Mouse (Mus musculus) limb, embryonic 11.5 days (tissue): ENCODE measurements around the gene Lce1e. TPM values are rescaled to one million over a fixed set of nuclear protein-coding genes. Genes with fewer than 3 reads are reported as not detected.
"Not testable (repeated sequence)": the region's sequence is repeated elsewhere in the genome, so short reads cannot be mapped to it uniquely, and the experiment has no call there.

Experiments
- ATAC-seq: fragments of 200-750 bp; cut with Nextera tagmentation; 2 replicates; pipeline ENCODE4 v1.8.0; 2017; ENCODE audit warnings: low read depth; ENCODE audit not compliant: insufficient number of reproducible peaks, low FRiP score, low TSS enrichment
- DNase-seq: peaks from one replicate; pipeline ENCODE4 v3.0.0-alpha.2; 2015; ENCODE audit warnings: low spot score
- H3K27ac ChIP-seq: fragments of 300-500 bp; sonication (generic); replicated peaks from 2 replicates; pipeline ENCODE4 v1.5.1; 2014; ENCODE audit warnings: low read depth, mild to moderate bottlenecking, low read length
- H3K27me3 ChIP-seq: fragments of 300-500 bp; sonication (generic); 2 replicates; pipeline ENCODE4 v1.6.1; 2014; ENCODE audit warnings: mild to moderate bottlenecking, low read length, mixed read lengths; ENCODE audit not compliant: control insufficient read depth, insufficient read depth
- H3K36me3 ChIP-seq: fragments of 300-500 bp; sonication (generic); 2 replicates; pipeline ENCODE4 v1.6.1; 2014; ENCODE audit warnings: mild to moderate bottlenecking, low read length, moderate library complexity, mixed read lengths; ENCODE audit not compliant: control insufficient read depth, insufficient read depth
- H3K4me1 ChIP-seq: fragments of 300-500 bp; sonication (generic); 2 replicates; pipeline ENCODE4 v1.6.1; 2014; ENCODE audit warnings: low read length, mixed read lengths; ENCODE audit not compliant: control insufficient read depth, insufficient read depth
- H3K4me2 ChIP-seq: fragments of 300-500 bp; sonication (generic); 2 replicates; pipeline ENCODE4 v1.6.1; 2014; ENCODE audit warnings: low read depth, mild to moderate bottlenecking, moderate library complexity; ENCODE audit not compliant: severe bottlenecking
- H3K4me3 ChIP-seq: fragments of 300-500 bp; sonication (generic); 2 replicates; pipeline ENCODE4 v1.5.1; 2014; ENCODE audit warnings: low read depth, low read length
- H3K9ac ChIP-seq: fragments of 300-500 bp; sonication (generic); 2 replicates; pipeline ENCODE4 v1.6.1; 2014; ENCODE audit warnings: mild to moderate bottlenecking, low read length
- H3K9me3 ChIP-seq: fragments of 300-500 bp; sonication (generic); 2 replicates; pipeline ENCODE4 v1.6.1; 2016; ENCODE audit warnings: low read length; ENCODE audit not compliant: control insufficient read depth
- WGBS: fragments of 180-500 bp; shearing (Covaris S2); extraction: QIAGEN DNeasy Blood & Tissue Kit; methylation state at CpG from one replicate; pipeline ENCODE4 v1.1.7; 2014; 5-methylcytosine and 5-hydroxymethylcytosine counted together
- polyA plus RNA-seq: library from polyadenylated mRNA; unstranded; fragments of >200 nt; fragmentation: Nextera tagmentation; extraction: Ambion mirVana; gene quantifications from 2 replicates; pipeline ENCODE4 v1.2.1, GENCODE M21; 2014

Lce1e gene
- polyA plus RNA-seq, 1 experiment from 2014 or later = not detected

DNA sequence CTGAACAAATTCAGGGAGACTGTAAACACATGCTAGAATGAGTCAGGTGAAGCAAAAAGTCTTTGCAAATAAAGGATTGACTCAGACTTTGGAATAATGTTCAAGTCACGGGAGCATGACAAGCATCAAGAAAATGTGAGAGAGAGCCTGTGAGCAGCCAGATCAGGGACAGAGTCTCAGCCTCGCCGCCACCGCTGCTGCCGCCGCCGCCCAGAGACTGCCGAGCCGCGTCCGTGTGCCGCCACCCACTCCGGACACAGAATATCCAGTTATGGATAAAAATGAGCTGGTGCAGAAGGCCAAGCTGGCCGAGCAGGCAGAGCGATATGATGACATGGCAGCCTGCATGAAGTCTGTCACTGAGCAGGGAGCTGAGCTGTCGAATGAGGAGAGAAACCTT lies 19.7 kb downstream of the Lce1e start:
- H3K27me3 ChIP-seq = not testable (repeated sequence)

DNA sequence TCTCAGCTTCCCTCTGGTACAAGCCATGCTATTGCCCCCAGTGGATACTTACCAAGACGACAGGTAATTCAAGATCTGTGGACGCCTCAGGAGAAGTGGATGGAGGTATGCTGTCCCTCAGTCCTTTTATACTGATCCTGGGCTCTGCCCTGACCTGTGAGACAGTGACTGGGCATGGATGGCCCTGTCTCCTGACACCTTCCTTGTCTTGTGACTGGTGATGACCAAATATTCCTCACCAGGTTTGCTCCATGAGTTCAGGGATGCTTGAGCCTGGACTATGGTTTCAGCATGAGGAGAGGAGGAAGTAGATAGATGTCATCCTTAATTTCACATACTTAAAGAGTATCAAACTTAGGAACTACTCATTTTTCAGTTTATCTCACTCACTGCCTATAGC lies 21.8 kb downstream of the Lce1e start, which contains the start of gene Lce1d:
Gene Lce1d (minus strand): TSS at position 101 of the 400 bp plus-strand sequence.
- Histone ChIP-seq H3K27ac (no peak within 1 kb of the TSS), H3K36me3 (no peaks in the 10 kb centered on the region), H3K4me2 (no peak within 1 kb of the TSS), H3K9ac (no peak within 1 kb of the TSS), H3K9me3 (no peaks in the 10 kb centered on the region), H3K4me1 (no peaks in the 10 kb centered on the region), H3K4me3 (no peak within 1 kb of the TSS), H3K27me3 (no peaks in the 10 kb centered on the region)
- 62% methylated on average over 2 of the region's 2 CpGs for WGBS
- ATAC-seq (no peak), DNase-seq (no peak)

More for the DNA sequence above, 19.7 kb downstream of the Lce1e start:
- H3K4me2 ChIP-seq, H3K4me3 ChIP-seq, H3K27ac ChIP-seq, H3K4me1 ChIP-seq, DNase-seq, H3K9me3 ChIP-seq, ATAC-seq, H3K36me3 ChIP-seq, H3K9ac ChIP-seq: not testable (repeated sequence)
- 70% methylated on average over 16 of the region's 16 CpGs for WGBS

DNA sequence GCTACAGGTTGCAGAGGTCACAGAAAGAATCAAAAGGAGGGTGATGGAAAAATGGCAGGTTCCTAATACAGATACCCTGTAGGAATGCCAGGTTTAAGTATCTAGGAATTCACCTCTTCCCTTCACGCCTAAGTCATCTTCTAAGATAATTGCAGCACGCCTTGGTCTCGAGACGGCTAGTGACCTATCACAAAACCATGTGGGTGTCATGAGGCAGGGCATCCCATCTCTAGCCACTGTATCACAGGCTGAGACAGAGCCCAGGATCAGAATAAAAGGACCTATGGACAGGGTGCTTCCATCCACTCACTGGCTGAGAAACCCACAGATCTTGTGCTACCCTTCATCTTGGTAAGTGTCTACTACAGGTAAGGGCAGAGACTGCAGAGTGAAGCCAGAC lies 29.9 kb downstream of the Lce1e start, which contains the start of gene Lce1c:
Gene Lce1c (plus strand): TSS at position 301 of the 400 bp plus-strand sequence.
- no peak for DNase-seq
- no peak for ATAC-seq
- Histone ChIP-seq H3K4me1 (no peaks in the 10 kb centered on the region), H3K27ac (no peak within 1 kb of the TSS), H3K9ac (no peak within 1 kb of the TSS), H3K4me3 (no peak within 1 kb of the TSS), H3K9me3 (no peaks in the 10 kb centered on the region), H3K4me2 (no peak within 1 kb of the TSS), H3K27me3 (no peaks in the 10 kb centered on the region), H3K36me3 (no peaks in the 10 kb centered on the region)
- WGBS = 87% methylated on average over 4 of the region's 4 CpGs

DNA sequence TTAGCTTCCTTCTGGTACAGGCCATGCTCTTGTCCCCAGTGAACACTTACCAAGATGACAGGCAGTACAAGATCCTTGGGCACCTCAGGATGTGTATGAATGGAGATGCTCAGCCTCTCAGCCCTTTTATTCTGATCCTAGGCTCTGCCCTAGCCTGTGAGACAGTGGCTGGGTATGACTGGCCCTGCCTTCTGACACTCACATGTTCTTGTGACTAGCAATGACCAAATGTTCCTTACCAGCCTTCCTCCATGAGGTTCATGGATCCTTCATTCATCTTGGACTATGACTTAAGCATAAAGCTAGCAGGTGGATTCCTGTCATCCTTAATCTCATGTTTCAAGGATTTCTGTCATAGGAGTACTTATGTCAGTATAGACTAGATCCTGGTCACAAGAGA lies 38.7 kb downstream of the Lce1e start, which contains the start of gene Lce1a2:
Gene Lce1a2 (minus strand): TSS at position 101 of the 400 bp plus-strand sequence.
- DNase-seq (no peak), ATAC-seq (no peak)
- Histone ChIP-seq H3K4me3 (no peak within 1 kb of the TSS), H3K27me3 (no peaks in the 10 kb centered on the region), H3K36me3 (no peaks in the 10 kb centered on the region), H3K9me3 (no peaks in the 10 kb centered on the region), H3K27ac (no peak within 1 kb of the TSS), H3K4me2 (no peak within 1 kb of the TSS), H3K4me1 (no peaks in the 10 kb centered on the region), H3K9ac (no peak within 1 kb of the TSS)

Other genes with a start within 250 kb of the Lce1e start
- not detected in 2 replicates for gene Sprr1a, start 223.2 kb downstream of the Lce1e start, polyA plus RNA-seq
- not detected in 2 replicates for gene Sprr4, start 208.6 kb downstream of the Lce1e start, polyA plus RNA-seq
- gene 2310046K23Rik, start 174.6 kb downstream of the Lce1e start, polyA plus RNA-seq = not detected in 2 replicates
- gene Ivl, start 135.3 kb downstream of the Lce1e start, polyA plus RNA-seq = not detected in 2 replicates
- not detected in 2 replicates for gene Smcp, start 120.1 kb downstream of the Lce1e start, polyA plus RNA-seq
- gene 2210017I01Rik, start 101.6 kb downstream of the Lce1e start, polyA plus RNA-seq = not detected in 2 replicates
- not detected in 2 replicates for gene Lce6a, start 87.4 kb downstream of the Lce1e start, polyA plus RNA-seq
- not detected in 2 replicates for gene Lce1a1, start 60.8 kb downstream of the Lce1e start, polyA plus RNA-seq
- gene Lce1b, start 52.1 kb downstream of the Lce1e start, polyA plus RNA-seq = not detected in 2 replicates
- gene Lce1a2, start 38.8 kb downstream of the Lce1e start, polyA plus RNA-seq = not detected in 2 replicates
- gene Lce1c, start 29.8 kb downstream of the Lce1e start, polyA plus RNA-seq = not detected in 2 replicates
- not detected in 2 replicates for gene Lce1d, start 21.9 kb downstream of the Lce1e start, polyA plus RNA-seq
- not detected in 2 replicates for gene Lce1f, start 11.3 kb upstream of the Lce1e start, polyA plus RNA-seq
- not detected in 2 replicates for gene Gm38119, start 30.0 kb upstream of the Lce1e start, polyA plus RNA-seq
- gene Lce1g, start 43.3 kb upstream of the Lce1e start, polyA plus RNA-seq = not detected in 2 replicates
- not detected in 2 replicates for gene Lce1h, start 56.0 kb upstream of the Lce1e start, polyA plus RNA-seq
- not detected in 2 replicates for gene Lce1i, start 69.8 kb upstream of the Lce1e start, polyA plus RNA-seq
- not detected in 2 replicates for gene Lce1j, start 81.4 kb upstream of the Lce1e start, polyA plus RNA-seq
- gene Lce1k, start 98.8 kb upstream of the Lce1e start, polyA plus RNA-seq = not detected in 2 replicates
- not detected in 2 replicates for gene Kprp, start 118.2 kb upstream of the Lce1e start, polyA plus RNA-seq
- not detected in 2 replicates for gene Lce1l, start 142.2 kb upstream of the Lce1e start, polyA plus RNA-seq
- not detected in 2 replicates for gene 2310050C09Rik, start 161.1 kb upstream of the Lce1e start, polyA plus RNA-seq
- gene Lce3a, start 217.2 kb upstream of the Lce1e start, polyA plus RNA-seq = not detected in 2 replicates
- gene Lce3b, start 223.9 kb upstream of the Lce1e start, polyA plus RNA-seq = not detected in 2 replicates
- not detected in 2 replicates for gene Lce3c, start 235.4 kb upstream of the Lce1e start, polyA plus RNA-seq
- not detected in 2 replicates for gene Lce3d, start 248.3 kb upstream of the Lce1e start, polyA plus RNA-seq